Mouse (Mus musculus) spleen, postnatal 10 days (tissue): Measurements from ENCODE around the gene Ttf1.
"Not testable (repeated sequence)": the region's sequence is repeated elsewhere in the genome, so short reads cannot be mapped to it uniquely, and the experiment has no call there.

Experiments
- DNase-seq, 2 experiments: peaks; one replicate each; pipeline ENCODE4 v3.0.0; 2021 to 2022; ENCODE audit warnings: low spot score in 2 of 2

Ttf1 gene

GRCm38 (mm10) chr2:29054991-29055390, 5.1 kb upstream of the Ttf1 start, which contains the start of gene Cfap77:
Gene Cfap77, minus strand, starts transcription at chr2:29055066.
- peak; percentile 44 to 79 for DNase-seq

GRCm38 (mm10) chr2:29065796-29066195, 5.7 kb downstream of the Ttf1 start:
- DNase-seq, result no peak

GRCm38 (mm10) chr2:29066410-29066809, 6.3 kb downstream of the Ttf1 start:
- DNase-seq, result no peak

GRCm38 (mm10) chr2:29074676-29075075, 14.6 kb downstream of the Ttf1 start:
- DNase-seq, result no peak

- no peak for DNase-seq
These were observed 15.4 kb downstream of the Ttf1 start for GRCm38 (mm10) chr2:29075331-29076070.

- DNase-seq, result no peak
These were observed 16.2 kb downstream of the Ttf1 start for GRCm38 (mm10) chr2:29076226-29076625.

GRCm38 (mm10) chr2:29081965-29082364, 21.9 kb downstream of the Ttf1 start:
- no peak for DNase-seq

GRCm38 (mm10) chr2:29086026-29086425, 26.0 kb downstream of the Ttf1 start:
- no peak for DNase-seq

GRCm38 (mm10) chr2:29089276-29089675, 29.2 kb downstream of the Ttf1 start:
- DNase-seq, result not testable (repeated sequence)

- DNase-seq, result no peak
These were observed 35.6 kb downstream of the Ttf1 start for GRCm38 (mm10) chr2:29095674-29096073.

GRCm38 (mm10) chr2:29096751-29097150, 36.7 kb downstream of the Ttf1 start:
- DNase-seq, result no peak

GRCm38 (mm10) chr2:29097465-29097864, 37.4 kb downstream of the Ttf1 start:
- no peak for DNase-seq

GRCm38 (mm10) chr2:29097955-29098354, 37.9 kb downstream of the Ttf1 start:
- not testable (repeated sequence) for DNase-seq

- no peak for DNase-seq
These were observed 38.7 kb downstream of the Ttf1 start for GRCm38 (mm10) chr2:29098786-29099185.

- no peak for DNase-seq
These were observed 39.6 kb downstream of the Ttf1 start for GRCm38 (mm10) chr2:29099646-29100045.

- no peak for DNase-seq
These were observed 40.9 kb downstream of the Ttf1 start for GRCm38 (mm10) chr2:29100822-29101534.

- DNase-seq, result not testable (repeated sequence)
These were observed 42.6 kb downstream of the Ttf1 start for GRCm38 (mm10) chr2:29102416-29103377.

- no peak for DNase-seq
These were observed 60.9 kb downstream of the Ttf1 start for GRCm38 (mm10) chr2:29120969-29121368.

- DNase-seq, result no peak
These were observed 62.4 kb downstream of the Ttf1 start for GRCm38 (mm10) chr2:29122446-29122845.

- DNase-seq, result no peak
These were observed 64.0 kb downstream of the Ttf1 start, which contains the start of gene Setx for GRCm38 (mm10) chr2:29123907-29124569. Gene Setx, plus strand, starts transcription at chr2:29124181.

GRCm38 (mm10) chr2:29124571-29124935, 64.5 kb downstream of the Ttf1 start:
- no peak for DNase-seq
